Mouse (Mus musculus) adrenal gland, adult 8-10 months (tissue): ENCODE results near the gene Gdf11. TPM values are rescaled to one million over a fixed set of nuclear protein-coding genes. Genes with fewer than 3 reads are reported as not detected.

Experiments used
- DNase-seq: peaks from one replicate; pipeline ENCODE4 v3.0.0; 2022
- total RNA-seq, 4 experiments: library from RNA; stranded (reverse); gene quantifications; 2 replicates each; pipeline ENCODE4 v1.2.4; 2022

Gdf11 gene
- total RNA-seq: 1 to 10 TPM; 2.0 to 2.9 (median 2.3) TPM

- no peak for DNase-seq
These were observed at the start of gene Gdf11 for GRCm38 (mm10) chr10:128891296-128892094. Gene Gdf11 (minus strand): TSS chr10:128891718.

GRCm38 (mm10) chr10:128940475-128941061 lies 49.0 kb upstream of the Gdf11 start:
- DNase-seq: no peak

GRCm38 (mm10) chr10:128938974-128939373 lies 47.5 kb upstream of the Gdf11 start:
- DNase-seq: no peak

GRCm38 (mm10) chr10:128938457-128938856 lies 46.9 kb upstream of the Gdf11 start:
- DNase-seq: no peak

GRCm38 (mm10) chr10:128937756-128938390 lies 46.4 kb upstream of the Gdf11 start:
- no peak for DNase-seq

GRCm38 (mm10) chr10:128935826-128936440 lies 44.4 kb upstream of the Gdf11 start:
- DNase-seq: no peak

GRCm38 (mm10) chr10:128934997-128935787 lies 43.7 kb upstream of the Gdf11 start:
- no peak for DNase-seq

GRCm38 (mm10) chr10:128933976-128934721 lies 42.6 kb upstream of the Gdf11 start:
- no peak for DNase-seq

GRCm38 (mm10) chr10:128933574-128933973 lies 42.1 kb upstream of the Gdf11 start, which contains the start of gene Itga7:
Gene Itga7 (plus strand): TSS chr10:128933818.
- no peak for DNase-seq

GRCm38 (mm10) chr10:128931441-128931840 lies 39.9 kb upstream of the Gdf11 start:
- no peak for DNase-seq

- no peak for DNase-seq
These were observed 38.3 kb upstream of the Gdf11 start for GRCm38 (mm10) chr10:128929638-128930378.

GRCm38 (mm10) chr10:128928356-128928755 lies 36.8 kb upstream of the Gdf11 start:
- no peak for DNase-seq

GRCm38 (mm10) chr10:128923935-128924334 lies 32.4 kb upstream of the Gdf11 start, which contains the start of gene Bloc1s1:
Gene Bloc1s1 (minus strand): TSS chr10:128924035.
- DNase-seq: no peak

- DNase-seq: peak; percentile 97
These were observed 31.6 kb upstream of the Gdf11 start for GRCm38 (mm10) chr10:128923013-128923691.

- DNase-seq: no peak
These were observed 31.2 kb upstream of the Gdf11 start, which contains the start of gene Rdh5 for GRCm38 (mm10) chr10:128922822-128923012. Gene Rdh5 (minus strand): TSS chr10:128922888.

GRCm38 (mm10) chr10:128921883-128922821 lies 30.6 kb upstream of the Gdf11 start:
- DNase-seq: peak; percentile 59

GRCm38 (mm10) chr10:128921251-128921650 lies 29.7 kb upstream of the Gdf11 start:
- DNase-seq: no peak

GRCm38 (mm10) chr10:128920736-128921161 lies 29.2 kb upstream of the Gdf11 start:
- no peak for DNase-seq

GRCm38 (mm10) chr10:128919966-128920365 lies 28.4 kb upstream of the Gdf11 start:
- no peak for DNase-seq
